Mouse (Mus musculus) 416B (cell line): Measurements from ENCODE around the gene Anapc15.

Experiments
- DNase-seq: peaks from one replicate; pipeline ENCODE4 v3.0.0; 2011; ENCODE audit warnings: low read depth

Anapc15 gene

DNA sequence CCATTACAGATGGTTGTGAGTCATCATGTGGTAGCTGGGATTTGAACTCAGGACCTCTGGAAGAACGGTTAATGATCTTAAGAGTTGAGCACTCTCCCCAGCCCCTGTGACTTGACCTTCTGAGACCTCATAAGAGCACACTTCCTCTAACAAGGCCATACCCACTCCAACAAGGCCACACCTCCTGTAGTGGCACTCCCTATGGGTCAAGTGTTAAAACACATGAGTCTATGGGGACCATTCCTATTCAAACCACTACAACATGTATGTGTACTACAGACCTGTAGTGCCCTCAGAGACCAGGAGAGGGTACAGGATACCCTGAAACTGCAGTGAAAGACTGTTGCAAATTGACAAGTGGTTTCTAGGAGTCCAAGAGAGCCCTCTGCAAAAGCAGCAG is 15.6 kb upstream of the Anapc15 start:
- DNase-seq = peak; percentile 49

DNA sequence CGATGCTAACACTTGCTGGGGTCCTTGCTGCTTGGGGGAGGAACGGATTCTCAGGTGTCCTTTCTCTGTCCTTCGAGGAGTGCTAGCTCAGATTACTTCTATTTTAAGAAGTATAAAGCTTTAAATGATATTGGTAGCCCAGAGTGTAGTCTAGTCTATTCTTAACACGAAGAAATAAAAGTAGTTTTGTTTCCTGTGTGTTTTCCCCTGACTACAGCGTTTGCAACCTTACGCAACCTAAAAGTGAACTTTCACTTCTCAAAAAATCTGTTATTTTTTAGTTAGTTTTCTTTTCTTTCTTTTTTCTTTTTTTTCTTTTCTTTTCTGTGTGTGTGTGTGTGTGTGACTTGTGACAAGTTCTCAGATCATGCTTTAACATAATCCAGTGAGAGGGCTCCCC is 11.8 kb upstream of the Anapc15 start:
- no peak for DNase-seq

DNA sequence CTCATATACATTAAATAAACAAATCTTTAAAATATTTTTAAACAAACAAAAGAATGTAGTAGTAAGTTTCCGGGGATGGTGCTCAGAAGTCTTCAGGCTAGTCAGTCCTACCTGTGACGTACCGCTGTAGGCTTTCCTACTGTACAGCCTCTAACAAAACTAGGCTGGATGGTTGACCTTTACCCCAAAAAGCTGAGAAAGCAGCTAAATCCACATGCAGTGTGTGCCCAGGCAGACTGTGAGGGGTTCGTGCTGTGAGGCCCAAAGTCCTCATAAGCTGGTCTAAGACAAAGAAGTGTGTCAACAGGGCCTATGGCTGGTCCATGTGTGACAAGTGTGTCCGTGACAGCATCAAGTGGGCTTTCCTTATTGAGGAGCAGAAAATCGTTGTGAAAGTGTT is 10.7 kb upstream of the Anapc15 start:
- no peak for DNase-seq

DNA sequence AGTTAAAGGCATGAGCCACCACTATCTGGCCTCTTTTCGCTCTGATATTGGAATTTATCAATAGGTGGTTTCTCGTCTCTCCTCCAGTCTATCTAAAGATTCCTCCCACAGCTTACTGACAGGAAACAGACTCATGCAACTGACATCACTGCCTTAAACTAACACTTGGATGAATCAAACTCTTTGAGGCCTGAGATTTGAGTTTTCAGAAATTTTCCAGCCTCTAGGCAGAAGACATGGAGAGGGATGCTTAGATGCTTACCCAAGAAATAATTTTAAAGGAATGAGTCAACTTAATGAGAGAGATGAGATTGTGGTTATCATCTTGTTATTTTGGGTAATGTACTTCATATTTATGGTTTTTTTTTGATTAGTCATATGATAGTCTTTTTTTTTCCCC is 9.7 kb upstream of the Anapc15 start:
- no peak for DNase-seq

DNA sequence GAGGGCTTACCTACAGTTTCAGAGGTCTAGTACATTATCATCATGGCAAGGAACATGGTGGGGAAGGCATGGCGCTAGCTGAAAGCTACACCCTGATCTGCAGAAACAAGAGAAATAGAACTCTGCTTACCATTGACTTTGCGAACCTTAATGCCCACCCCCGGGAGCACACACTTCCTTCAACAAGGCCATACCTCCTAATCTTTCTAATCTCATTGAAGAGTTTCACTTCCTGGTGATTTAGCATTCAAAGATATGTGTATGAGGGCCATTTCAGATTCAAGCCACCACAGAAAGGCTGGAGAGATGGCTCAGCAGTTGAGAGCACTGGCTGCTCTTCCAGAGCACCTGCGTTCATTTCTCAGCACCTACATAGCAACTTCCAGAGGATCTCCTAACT is 6.4 kb upstream of the Anapc15 start, which contains the start of gene Folr2:
Gene Folr2, minus strand, starts transcription at position 101 of the 400 bp plus-strand sequence.
- no peak for DNase-seq

DNA sequence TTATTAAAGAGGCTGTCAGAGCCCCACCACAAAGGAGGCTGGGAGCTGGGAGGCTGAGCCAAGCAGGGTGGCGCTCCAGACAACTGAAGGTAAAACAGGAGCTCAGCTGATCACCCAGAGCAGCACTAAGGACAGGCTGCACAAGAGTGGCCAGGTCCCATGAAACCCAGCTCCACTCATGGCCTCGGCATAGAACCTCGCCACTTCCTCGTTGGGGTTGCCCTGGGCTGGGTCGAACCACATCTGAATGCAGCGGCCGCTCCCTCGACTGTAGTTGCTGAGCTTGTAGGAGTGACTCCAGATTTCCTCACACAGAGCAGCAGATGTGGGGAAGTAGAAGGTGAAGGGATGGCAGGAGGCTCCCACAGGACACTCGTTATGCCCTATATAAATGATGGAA is 5.2 kb upstream of the Anapc15 start:
- peak; percentile 55 for DNase-seq

DNA sequence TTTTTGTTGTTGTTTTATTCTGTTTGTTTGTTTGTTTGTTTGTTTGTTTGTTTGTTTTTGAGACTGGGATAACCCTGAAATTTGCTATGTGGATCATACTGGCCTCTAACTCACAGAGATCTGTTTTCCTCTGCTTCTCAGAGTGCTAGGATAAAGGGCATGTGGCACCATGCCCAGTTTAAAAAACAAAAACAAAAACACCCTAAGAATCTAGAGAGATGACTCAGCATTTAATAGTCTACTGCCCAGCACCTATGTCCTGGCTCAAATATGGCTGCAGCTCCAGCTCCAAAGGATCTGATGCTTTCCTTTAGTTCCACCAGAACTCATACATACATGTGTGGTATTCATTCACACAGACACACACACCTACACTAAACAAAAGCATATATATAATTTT is 2.5 kb upstream of the Anapc15 start:
- no peak for DNase-seq

DNA sequence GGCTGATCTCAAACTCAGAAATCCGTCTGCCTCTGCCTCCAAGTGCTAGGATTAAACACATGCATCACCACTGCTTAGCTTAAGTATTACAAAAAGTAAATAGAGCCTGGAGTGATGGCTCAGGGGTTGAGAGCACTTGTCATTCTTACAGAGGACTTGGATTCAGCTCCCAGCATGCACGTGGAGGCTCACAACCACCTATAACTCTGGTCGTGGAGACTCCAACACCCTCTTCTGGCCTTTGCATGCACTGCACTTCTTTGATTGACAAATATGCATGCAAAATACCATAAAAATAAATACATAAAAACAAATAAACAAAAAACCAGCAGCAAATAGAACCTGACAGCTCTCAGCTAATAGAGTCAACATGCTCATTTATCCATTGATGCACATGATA is 1.2 kb upstream of the Anapc15 start:
- DNase-seq = no peak

DNA sequence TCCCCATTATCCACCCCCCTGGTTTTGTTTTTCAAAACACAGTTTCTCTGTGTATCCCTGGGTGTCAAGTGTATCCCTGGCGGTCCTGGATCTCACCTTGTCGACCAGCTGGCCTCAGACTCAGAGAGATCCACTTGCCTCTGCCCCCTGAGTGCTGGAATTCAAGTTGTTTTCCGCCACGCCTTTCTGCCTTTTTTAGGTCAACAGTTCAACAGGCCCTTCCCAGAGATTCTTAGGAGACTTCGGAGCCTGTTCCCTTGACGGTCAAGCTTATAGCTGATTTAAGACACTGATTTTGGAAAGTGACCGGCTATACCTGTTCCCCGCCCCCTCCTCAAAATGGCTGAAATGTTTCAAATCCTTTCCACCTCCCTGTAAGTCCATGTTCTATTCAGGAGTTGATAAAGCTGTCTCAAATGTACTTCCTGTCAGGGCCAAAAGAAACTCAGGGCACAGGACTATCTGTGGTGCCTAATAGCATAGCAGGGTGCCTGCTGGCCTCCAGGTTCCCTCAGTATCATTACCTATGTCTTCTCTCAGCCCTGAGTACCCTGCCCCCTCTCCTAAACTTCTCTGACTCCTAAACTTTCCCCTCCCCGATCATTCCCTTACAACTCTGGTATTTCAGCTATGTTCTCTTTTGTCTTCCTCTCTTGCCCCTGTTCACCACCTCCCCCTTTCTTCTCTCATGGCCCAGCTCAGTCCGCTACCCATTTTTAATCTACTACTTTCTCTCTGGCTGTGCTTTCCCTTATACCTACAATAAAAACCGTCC is 3.2 kb downstream of the Anapc15 start:
- no peak for DNase-seq

DNA sequence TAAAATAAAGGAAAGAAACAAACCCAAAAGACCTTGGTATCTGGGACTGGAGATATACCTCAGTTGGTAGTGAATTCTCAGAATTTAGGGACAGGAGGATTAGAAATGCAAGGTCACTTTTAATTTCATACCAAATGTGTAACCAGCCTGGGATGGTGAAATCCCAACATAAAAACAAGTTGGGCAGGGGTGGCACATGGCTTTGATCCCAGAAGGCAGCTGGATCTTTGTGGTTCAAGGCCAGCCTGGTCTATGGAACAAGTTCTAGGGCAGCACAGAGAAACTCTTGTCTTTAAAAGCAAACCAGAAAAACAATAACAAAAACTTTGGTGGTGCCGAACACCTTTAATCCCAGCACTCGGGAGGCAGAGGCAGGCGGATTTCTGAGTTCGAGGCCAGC is 4.0 kb downstream of the Anapc15 start:
- no peak for DNase-seq

DNA sequence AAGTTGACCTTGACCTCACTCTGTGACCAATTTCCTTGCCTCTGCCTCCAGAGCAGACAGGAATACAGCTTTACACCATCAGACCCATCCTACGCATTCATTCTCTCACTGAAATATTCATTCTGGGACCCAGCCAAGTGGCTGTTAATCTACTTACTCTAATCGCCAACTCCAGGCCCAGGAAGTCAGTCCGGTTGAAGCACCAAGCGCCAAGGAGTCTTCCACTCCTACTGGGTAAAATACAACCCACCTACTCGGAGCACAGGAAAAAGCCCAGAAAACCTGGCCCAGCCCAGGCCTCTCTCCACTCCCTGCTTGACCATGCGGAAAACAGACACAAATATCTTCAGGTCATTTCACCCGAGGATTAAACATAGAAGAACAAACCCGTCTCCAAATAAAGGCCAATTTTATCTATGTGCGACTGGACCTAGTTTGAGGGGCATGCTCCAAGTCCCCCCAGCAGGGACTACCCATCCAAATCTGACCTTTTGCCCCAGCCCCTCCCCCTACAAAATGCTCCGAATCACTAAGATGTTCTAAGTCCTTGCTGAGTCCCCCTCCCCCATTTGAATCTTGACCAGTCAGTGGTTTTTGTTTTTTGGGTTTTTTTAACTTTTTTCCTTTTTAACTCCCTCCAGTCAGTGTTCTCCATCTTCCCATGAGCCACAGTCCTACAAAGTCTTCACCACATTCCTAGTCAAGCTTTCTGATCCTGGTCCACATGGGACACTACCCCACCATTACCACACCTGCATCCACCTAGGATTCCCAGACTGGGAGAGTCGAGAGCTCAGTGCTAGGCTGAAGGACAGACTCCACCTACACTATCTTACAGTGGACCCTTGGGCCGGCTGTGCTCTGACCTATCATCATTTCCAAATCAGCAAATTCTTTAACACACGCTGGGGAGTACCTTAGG is 5.0 kb downstream of the Anapc15 start:
- no peak for DNase-seq

DNA sequence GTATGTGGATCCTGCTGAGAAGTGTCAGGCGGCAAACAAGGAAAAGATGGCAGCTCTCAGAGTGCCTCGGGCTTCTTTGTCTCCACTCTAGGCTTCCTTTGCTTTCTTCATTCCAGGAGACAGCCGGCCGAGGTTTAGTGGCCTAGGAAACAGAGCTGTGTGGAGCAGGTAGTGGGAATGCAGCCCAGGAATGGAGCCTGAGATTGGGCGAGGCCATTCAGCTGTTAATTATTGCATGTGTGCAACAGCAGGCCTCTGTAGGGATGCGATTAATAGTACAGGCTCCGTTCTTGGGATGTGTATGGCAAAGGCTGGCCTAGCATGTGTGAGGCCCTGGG is 5.6 kb downstream of the Anapc15 start:
- DNase-seq = no peak

DNA sequence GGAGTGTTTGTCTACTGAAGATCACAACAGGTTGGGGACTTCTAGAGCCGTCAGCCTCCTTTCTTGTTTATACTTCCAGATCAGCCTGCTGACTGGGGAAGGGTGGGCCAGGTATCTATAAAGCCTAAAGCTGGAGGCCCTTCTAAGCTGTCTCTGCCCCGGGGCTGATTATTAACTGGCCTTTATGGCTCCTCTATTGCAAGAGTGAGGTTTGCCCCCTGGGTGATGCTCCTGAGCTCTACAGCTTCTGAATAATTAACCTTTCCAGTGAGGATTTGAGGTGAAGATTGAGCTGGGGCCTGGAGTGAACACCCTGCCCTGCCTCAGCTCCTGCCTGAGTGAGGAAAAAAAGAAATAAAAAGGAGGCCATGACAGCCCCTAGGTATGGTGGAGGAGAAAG is 7.1 kb downstream of the Anapc15 start, which contains the start of gene Folr1:
Gene Folr1, minus strand, starts transcription at position 160 of the 400 bp plus-strand sequence.
- no peak for DNase-seq

DNA sequence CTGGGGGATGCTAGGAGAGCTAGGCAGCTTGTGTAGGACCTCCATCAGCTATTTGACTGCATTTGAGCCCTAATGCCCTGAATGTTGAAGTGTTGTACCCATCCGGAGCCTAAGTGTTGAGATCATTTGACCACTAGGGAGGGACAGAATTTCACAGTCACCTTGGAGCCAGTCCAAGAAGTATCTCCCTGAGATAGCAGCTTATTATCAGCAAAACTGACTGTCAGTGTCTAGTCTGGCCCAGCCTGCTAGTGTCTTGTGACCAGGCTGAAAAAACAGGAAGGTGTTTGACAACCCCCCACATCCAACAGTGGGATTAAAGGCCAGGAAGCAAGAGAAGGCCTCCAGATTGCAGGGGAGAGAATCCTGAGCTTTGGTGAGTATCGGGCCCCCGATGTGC is 7.8 kb downstream of the Anapc15 start:
- DNase-seq = peak; percentile 60

DNA sequence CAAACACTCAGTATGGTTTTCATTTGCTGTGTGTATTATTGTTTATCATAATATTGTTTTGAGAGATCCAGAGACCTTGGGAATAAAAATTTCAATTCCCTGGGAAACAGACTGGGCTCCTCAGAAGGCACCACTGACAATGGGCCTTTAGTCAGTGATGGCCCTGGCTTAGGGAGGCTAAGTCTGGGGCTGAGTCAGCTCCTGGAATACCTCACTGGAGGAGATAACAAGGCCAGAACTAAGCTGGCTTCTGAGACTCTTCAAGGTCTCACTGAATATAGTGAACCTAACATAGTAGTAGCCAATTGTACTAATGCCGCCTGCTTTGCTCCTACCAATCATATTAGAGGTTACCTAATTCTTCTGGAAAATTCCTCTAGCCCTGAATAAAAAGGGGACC is 12.5 kb downstream of the Anapc15 start:
- no peak for DNase-seq

DNA sequence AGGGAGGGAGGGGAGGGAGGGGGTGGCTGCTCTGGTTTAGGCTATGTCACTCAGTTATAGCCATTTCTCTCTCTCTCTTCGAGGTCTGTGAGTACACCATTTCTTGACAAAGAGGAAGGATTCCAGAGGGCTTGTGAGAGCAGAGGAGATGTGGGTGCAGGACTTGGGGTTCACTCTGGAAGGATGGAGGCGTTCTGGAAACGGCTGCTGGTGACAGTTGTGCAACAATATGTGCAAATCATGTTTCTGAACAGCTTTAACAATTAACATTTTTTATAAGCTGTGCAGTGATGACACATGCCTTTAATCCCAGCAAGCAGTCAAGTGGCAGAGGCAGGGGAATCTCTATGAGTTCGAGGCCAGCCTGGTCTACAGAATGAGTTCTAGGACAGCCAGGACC is 17.3 kb downstream of the Anapc15 start:
- no peak for DNase-seq

DNA sequence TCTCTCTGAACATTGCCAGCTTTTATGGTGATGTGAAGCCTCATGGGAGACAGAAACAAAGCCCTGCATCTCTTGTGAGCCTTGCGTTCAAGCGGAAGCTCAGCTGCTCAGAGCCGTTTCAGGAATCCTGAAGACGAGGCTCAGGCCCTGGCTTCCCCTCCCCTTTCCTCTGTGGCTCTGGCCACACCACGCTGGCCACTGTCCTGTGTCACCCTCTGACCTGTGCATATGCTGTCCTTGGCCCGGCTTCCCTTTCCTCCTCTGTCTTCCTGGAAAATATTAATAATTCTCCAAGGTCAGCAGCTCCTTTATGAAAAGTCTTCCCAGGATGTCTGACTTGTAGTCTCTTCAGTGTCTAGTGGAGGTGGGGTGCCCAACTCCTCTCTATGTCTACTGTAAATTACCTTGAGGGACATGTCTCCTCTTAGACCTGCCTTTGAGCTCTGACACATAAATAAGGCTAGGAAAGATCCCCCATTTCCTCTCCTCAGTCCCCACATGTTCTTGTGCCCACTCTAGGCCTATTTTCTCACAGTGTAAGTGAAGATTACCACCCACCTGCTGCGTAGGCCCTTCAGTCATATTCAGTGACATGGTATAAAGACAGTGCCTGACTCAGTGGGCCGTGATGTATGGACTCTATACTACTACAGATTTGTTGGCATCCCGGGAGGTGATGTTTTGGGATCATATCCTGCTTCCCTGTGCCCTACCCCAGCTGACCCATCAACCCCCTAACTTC is 19.1 kb downstream of the Anapc15 start:
- peak; percentile 29 for DNase-seq

DNA sequence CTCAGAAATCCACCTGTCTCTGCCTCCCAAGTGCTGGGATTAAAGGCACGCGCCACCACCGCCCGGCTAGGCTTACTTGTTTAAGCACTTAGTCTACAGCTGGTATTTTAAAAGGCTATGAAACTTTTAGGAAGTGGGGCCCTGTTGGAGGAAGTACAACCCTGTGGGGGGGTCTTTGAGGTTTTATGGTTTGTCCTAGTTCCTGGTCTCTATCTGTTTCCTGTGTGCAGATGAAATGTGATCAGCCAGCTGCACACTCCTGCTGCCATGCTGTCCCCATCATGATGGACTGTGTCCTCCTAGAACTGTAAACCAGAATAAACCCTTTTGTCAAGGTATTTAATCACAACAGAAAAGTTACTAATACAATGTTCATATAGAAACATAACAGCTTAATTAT is 20.6 kb downstream of the Anapc15 start:
- DNase-seq = peak; percentile 38

DNA sequence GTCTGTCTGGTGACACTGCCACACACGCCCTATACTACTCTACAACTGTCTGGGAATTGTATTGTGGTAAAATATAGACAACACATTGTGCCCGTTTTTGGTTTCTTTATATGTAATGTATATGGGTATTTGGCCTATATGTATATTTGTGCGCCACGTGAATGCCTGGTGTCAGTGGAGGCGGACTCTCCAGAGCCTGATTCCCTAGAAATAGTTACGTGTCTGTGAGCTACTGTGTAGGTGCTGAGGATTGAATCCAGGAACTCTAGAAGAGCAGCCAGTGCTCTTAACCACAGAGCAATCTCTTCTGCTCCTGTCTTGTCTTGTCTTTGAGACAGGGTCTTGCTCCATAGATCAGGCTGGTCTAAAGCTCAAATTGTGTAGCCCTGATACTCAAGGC is 22.8 kb downstream of the Anapc15 start:
- no peak for DNase-seq

DNA sequence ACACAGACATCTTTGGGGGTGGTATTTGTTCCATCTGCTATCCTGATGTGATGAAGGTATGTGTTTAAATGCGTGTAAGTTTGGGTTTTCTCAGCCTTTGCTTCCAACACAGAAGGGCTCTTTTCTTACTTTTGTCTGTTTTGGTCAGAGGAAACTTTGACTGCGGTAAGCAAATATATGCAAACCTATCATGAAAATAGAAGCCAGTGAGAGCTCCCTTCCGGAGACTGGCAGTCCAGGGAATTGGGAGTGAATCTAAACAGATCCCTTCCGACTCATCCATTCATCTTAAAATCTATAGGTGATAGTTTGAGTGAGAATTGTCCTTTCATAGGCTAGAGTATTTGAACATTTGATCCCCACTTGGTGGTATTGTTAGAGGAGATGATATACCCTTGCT is 24.9 kb downstream of the Anapc15 start:
- no peak for DNase-seq

DNA sequence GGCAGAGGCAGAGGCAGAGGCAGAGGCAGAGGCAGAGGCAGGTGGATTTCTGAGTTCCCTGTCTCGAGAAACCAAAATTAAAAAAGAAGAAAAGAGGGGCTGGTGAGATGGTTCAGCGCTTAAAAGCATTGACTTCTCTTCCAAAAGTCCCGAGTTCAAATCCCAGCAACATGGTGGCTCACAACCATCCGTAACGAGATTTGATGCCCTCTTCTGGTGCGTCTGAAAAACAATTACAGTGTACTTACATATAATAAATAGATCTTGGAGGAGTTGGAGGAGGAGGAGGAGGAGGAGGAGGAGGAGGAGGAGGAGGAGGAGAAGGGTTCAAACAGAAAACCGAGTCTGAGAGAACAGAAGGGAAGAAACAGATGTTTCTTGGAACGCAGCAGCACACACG is 32.2 kb downstream of the Anapc15 start:
- no peak for DNase-seq
